Mouse (Mus musculus) liver, embryonic 14.5 days (tissue): ENCODE measurements around the gene Hydin. TPM values are rescaled to one million over a fixed set of nuclear protein-coding genes. Genes with fewer than 3 reads are reported as not detected.

Experiments
- ATAC-seq: fragments of 200-750 bp; cut with Nextera tagmentation; 2 replicates; pipeline ENCODE4 v1.8.0; 2017; ENCODE audit warnings: moderate number of reproducible peaks, mild to moderate bottlenecking, moderate library complexity; ENCODE audit not compliant: insufficient read depth
- DNase-seq, 3 experiments: peaks; one replicate each; pipeline ENCODE4 v3.0.0-alpha.2; 2012 to 2013; ENCODE audit warnings: low read depth in 3 of 3, low spot score in 3 of 3
- H3K27ac ChIP-seq: fragments of 300-500 bp; sonication (generic); 2 replicates; pipeline ENCODE4 v1.5.1; 2014; ENCODE audit warnings: moderate library complexity, mild to moderate bottlenecking, control low read depth, inconsistent platforms
- H3K27me3 ChIP-seq: fragments of 300-500 bp; sonication (generic); 2 replicates; pipeline ENCODE4 v1.6.1; 2014; ENCODE audit warnings: mild to moderate bottlenecking, low read length, moderate library complexity; ENCODE audit not compliant: control insufficient read depth, insufficient read depth
- H3K36me3 ChIP-seq: fragments of 300-500 bp; sonication (generic); replicated peaks from 2 replicates; pipeline ENCODE4 v1.6.1; 2014; ENCODE audit warnings: low read depth; ENCODE audit not compliant: control insufficient read depth, insufficient read depth
- H3K4me1 ChIP-seq, 2 experiments: fragments of 200-500 bp in 1 of 2; fragments of 300-500 bp in 1 of 2; sonication (generic) in 1 of 2; replicated peaks; 2 replicates each; pipeline ENCODE4 v1.6.1; 2012 to 2014; ENCODE audit warnings: antibody characterized with exemption in 1 of 2, inconsistent platforms in 1 of 2, low read length in 1 of 2; ENCODE audit not compliant: control insufficient read depth in 2 of 2, insufficient read depth in 2 of 2
- H3K4me2 ChIP-seq: fragments of 300-500 bp; sonication (generic); 2 replicates; pipeline ENCODE4 v1.6.1; 2014; ENCODE audit warnings: low read depth, mild to moderate bottlenecking, control low read depth, moderate library complexity
- H3K4me3 ChIP-seq, 2 experiments: fragments of 200-500 bp in 1 of 2; fragments of 300-500 bp in 1 of 2; sonication (generic) in 1 of 2; 2 replicates each; pipeline ENCODE4 v1.5.1; 2012 to 2014; ENCODE audit warnings: low read depth in 2 of 2, low read length in 2 of 2, mild to moderate bottlenecking in 2 of 2, control low read depth in 1 of 2, inconsistent platforms in 1 of 2, moderate library complexity in 1 of 2; ENCODE audit not compliant: insufficient read depth in 1 of 2
- H3K9ac ChIP-seq: fragments of 300-500 bp; sonication (generic); replicated peaks from 2 replicates; pipeline ENCODE4 v1.6.1; 2014; ENCODE audit warnings: mild to moderate bottlenecking, control low read depth, moderate library complexity
- H3K9me3 ChIP-seq: fragments of 300-500 bp; sonication (generic); 2 replicates; pipeline ENCODE4 v1.6.1; 2016; ENCODE audit warnings: low read length, mixed read lengths; ENCODE audit not compliant: control insufficient read depth
- CTCF ChIP-seq: IDR thresholded peaks from 2 replicates; pipeline ENCODE4 v1.5.1; 2016; ENCODE audit warnings: antibody characterized with exemption, low read depth, control low read depth
- EP300 ChIP-seq: IDR thresholded peaks from 2 replicates; pipeline ENCODE4 v1.6.1; 2016; ENCODE audit warnings: antibody characterized with exemption, low read depth
- WGBS: fragments of 180-500 bp; shearing (Covaris S2); extraction: QIAGEN DNeasy Blood & Tissue Kit; methylation state at CpG from one replicate; pipeline ENCODE4 v1.1.7; 2014; ENCODE audit not compliant: insufficient replicate concordance; 5-methylcytosine and 5-hydroxymethylcytosine counted together
- polyA plus RNA-seq, 2 experiments: library from polyadenylated mRNA; depleted of rRNA in 1 of 2; stranded (reverse) in 1 of 2; unstranded in 1 of 2; fragments of >200 nt; fragmentation: Nextera tagmentation in 1 of 2; extraction: Ambion mirVana in 1 of 2; gene quantifications; 2 replicates each; pipeline versions ENCODE4 v1.2.1 to v1.2.3; 2012 to 2014

The Hydin gene
- polyA plus RNA-seq, 2 experiments: 0.03 to 0.10 TPM

GRCm38 (mm10) chr8:110417801-110418200, 151.0 kb downstream of the Hydin start:
- H3K36me3 ChIP-seq: no peaks in the 10 kb centered on the region
- no peaks in the 10 kb centered on the region for H3K4me1 ChIP-seq
- no peak overlapping the region for H3K4me2 ChIP-seq
- TF ChIP-seq EP300: no peak
- no peak for DNase-seq
- no peak overlapping the region for H3K27ac ChIP-seq
- whole genome bisulfite sequencing: 78% methylated on average over 7 of the region's 7 CpGs
- H3K4me3 ChIP-seq: no peak overlapping the region
- H3K9me3 ChIP-seq: no peaks in the 10 kb centered on the region
- ATAC-seq: no peak
- no peak overlapping the region for H3K9ac ChIP-seq
- no peaks in the 10 kb centered on the region for H3K27me3 ChIP-seq

- DNase-seq (no peak), ATAC-seq (no peak)
- Histone ChIP-seq H3K9me3 (no peaks in the 10 kb centered on the region), H3K4me3 (no peak overlapping the region), H3K4me1 (no peaks in the 10 kb centered on the region), H3K9ac (no peak overlapping the region), H3K36me3 (no peaks in the 10 kb centered on the region), H3K27me3 (no peaks in the 10 kb centered on the region), H3K4me2 (no peak overlapping the region), H3K27ac (no peak overlapping the region)
- TF ChIP-seq CTCF: no peak
- TF ChIP-seq EP300: no peak
- WGBS: 51% methylated on average over 5 of the region's 5 CpGs
These were observed 152.9 kb downstream of the Hydin start for GRCm38 (mm10) chr8:110419711-110420110.

GRCm38 (mm10) chr8:110420221-110420620, 153.4 kb downstream of the Hydin start:
- TF ChIP-seq EP300: no peak
- no peak for TF ChIP-seq CTCF

GRCm38 (mm10) chr8:110424146-110424545, 157.4 kb downstream of the Hydin start:
- ATAC-seq (no peak), DNase-seq (no peak)
- H3K4me2 ChIP-seq: no peak overlapping the region
- no peak overlapping the region for H3K9ac ChIP-seq
- H3K4me3 ChIP-seq: no peak overlapping the region
- H3K9me3 ChIP-seq: no peaks in the 10 kb centered on the region
- TF ChIP-seq CTCF (no peak), EP300 (no peak)
- H3K27ac ChIP-seq: no peak overlapping the region
- H3K4me1 ChIP-seq: no peaks in the 10 kb centered on the region
- 64% methylated on average over 8 of the region's 8 CpGs for WGBS
- H3K27me3 ChIP-seq: no peaks in the 10 kb centered on the region
- H3K36me3 ChIP-seq: no peaks in the 10 kb centered on the region

More at GRCm38 (mm10) chr8:110420221-110420620, 153.4 kb downstream of the Hydin start:
- no peaks in the 10 kb centered on the region for H3K4me1 ChIP-seq
- no peak for ATAC-seq
- 61% methylated on average over 3 of the region's 3 CpGs for WGBS
- no peak overlapping the region for H3K27ac ChIP-seq
- H3K9ac ChIP-seq: no peak overlapping the region
- H3K36me3 ChIP-seq: no peaks in the 10 kb centered on the region
- H3K9me3 ChIP-seq: no peaks in the 10 kb centered on the region
- DNase-seq: no peak
- H3K4me2 ChIP-seq: no peak overlapping the region
- H3K27me3 ChIP-seq: no peaks in the 10 kb centered on the region
- no peak overlapping the region for H3K4me3 ChIP-seq

GRCm38 (mm10) chr8:110431340-110431739, 164.6 kb downstream of the Hydin start:
- 56% methylated on average over 3 of the region's 3 CpGs for WGBS
- no peaks in the 10 kb centered on the region for H3K36me3 ChIP-seq
- H3K4me3 ChIP-seq: no peak overlapping the region
- ATAC-seq (no peak), DNase-seq (no peak)
- TF ChIP-seq CTCF: no peak
- TF ChIP-seq EP300: no peak
- H3K27me3 ChIP-seq: no peaks in the 10 kb centered on the region
- H3K9me3 ChIP-seq: no peaks in the 10 kb centered on the region
- no peak overlapping the region for H3K9ac ChIP-seq
- H3K4me2 ChIP-seq: no peak overlapping the region
- H3K4me1 ChIP-seq: no peaks in the 10 kb centered on the region
- H3K27ac ChIP-seq: no peak overlapping the region

GRCm38 (mm10) chr8:110440528-110440927, 173.8 kb downstream of the Hydin start:
- no peaks in the 10 kb centered on the region for H3K36me3 ChIP-seq
- 48% methylated on average over 4 of the region's 4 CpGs for WGBS
- H3K4me2 ChIP-seq: no peak overlapping the region
- DNase-seq: no peak
- no peak overlapping the region for H3K9ac ChIP-seq
- H3K27me3 ChIP-seq: no peaks in the 10 kb centered on the region
- ATAC-seq: no peak
- no peak for TF ChIP-seq CTCF
- no peak for TF ChIP-seq EP300
- H3K4me1 ChIP-seq: no peaks in the 10 kb centered on the region
- no peak overlapping the region for H3K27ac ChIP-seq
- H3K4me3 ChIP-seq: no peak overlapping the region
- H3K9me3 ChIP-seq: no peaks in the 10 kb centered on the region
